Mouse (Mus musculus): Measurements from ENCODE around the gene Acer3.
A peak's percentile ranks its signal among the peaks of the same experiment; 100 is the strongest.

Acer3 gene

DNA sequence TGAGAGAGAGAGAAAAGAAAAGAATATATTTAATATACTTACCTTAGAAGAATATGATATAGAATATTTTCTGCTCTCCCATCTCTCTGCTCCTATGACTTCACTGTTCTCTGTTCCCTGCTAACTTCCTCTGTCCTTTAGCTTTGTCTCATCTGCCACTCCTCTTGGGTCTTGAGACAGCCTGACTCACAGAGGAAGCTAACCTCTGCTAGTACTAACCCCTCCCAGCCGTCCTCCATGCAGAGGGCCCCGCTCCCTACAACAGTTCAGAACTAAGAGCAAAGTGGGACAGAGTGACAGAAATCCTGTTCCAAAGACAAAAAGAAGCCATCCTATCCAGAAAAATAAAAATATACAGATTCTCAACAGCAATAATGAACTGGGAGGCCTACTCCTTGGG lies at the start of gene Acer3:
TSS of gene Acer3 (minus strand) at position 126 of the 400 bp plus-strand sequence.
- no peak for DNase-seq (ENCODE audit: low read depth)

DNA sequence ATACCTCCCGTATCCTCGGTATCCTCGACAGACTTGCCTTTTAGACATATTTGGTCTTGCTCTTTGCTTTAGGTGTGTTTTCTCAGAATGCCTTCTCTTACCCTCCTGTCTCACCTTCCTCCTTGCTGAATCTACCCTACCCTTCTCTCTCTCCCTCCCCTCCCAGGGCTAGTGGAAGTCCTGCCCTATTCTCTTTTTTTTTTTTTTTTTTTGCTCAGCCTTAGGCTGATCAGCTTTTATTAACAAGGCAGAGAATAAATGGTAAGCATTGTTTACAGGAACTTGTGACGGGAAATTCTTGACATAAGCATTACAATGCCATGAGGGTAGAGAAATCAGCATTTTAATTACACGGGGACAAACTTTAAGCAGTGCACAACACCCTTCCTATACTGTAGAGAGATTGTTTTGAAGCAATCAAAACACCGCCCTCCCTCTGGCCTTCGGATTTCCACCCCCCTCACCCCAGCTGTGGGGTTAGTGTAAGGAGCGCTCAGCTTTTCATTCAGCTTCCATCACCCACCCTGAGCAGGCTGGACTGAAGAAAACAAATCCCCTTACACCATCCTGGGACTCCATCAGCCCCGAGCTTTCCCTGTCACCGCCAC lies 48.9 kb upstream of the Acer3 start:
- DNase-seq (ENCODE audit: low read depth), result no peak

DNA sequence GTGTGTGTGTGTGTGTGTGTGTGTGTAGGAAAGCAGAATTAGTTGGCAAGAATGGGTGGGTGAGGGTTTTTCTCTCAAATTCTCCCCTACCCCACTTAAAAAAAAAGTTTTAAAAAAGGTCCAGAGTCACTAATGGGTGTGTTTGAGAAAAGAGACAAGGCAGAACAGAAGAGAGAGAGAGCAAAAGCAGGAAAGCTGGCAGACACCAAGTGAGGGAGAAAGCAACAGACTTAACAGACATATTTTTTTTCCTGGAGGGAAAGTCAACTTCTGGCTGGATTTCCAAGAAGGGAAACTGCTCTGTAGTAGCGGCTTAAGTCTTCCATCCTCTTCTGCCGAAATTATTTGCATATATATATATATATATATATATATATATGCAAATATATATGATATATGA lies 40.7 kb upstream of the Acer3 start:
- DNase-seq (ENCODE audit: low read depth), result no peak

DNA sequence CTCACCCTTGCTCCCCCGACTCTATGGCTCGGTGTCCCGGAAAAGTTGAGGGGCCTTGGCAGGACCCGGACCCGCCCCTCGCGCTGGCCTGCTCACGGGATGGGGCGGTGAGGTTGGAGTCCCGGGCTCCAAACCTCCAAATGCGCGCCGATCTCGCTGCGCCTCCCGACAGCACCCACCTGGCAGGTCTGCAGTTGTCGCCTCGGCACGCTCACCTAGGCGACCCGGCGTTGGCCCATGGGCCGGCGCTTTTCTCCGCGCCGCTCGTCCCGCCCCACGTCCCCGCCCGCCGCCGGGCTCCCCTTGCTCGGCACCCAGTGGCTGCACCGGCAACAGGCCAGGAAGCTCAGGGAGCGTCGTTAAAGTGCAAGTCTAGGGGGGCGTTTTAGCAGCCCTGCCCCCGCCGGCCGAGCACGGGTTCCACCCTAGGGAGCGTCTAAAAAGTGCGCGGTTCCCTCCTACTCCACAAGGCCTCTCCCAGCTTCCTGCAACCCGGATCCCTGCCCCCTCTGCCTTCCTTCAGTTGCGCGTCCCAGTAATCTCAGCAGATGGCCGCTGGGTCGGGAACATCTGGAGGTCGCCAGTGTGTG lies 40.1 kb upstream of the Acer3 start, which contains the start of gene Tsku:
TSS of gene Tsku (minus strand) at position 266 of the 590 bp plus-strand sequence.
- DNase-seq (ENCODE audit: low read depth), result no peak

DNA sequence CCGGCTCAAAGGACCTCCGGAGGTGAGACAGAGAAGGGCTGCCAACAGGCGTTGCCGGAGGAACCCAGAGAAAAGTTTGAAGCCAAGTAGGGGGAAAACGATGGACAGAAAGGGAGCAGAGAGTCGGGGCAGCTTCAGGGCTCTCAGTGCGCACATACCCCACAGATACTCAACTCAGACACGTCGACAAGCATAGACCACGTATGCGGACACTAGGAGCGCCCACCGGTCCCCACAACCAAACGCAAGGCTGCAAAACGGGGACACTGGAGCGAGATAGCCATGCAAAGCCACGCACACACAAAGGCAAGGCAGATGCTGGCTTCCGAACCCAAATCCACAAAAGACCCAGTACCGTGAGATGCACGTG lies 39.6 kb upstream of the Acer3 start:
- no peak for DNase-seq (ENCODE audit: low read depth)

GRCm38 (mm10) chr7:98359951-98360620 lies 39.1 kb upstream of the Acer3 start:
- DNase-seq (ENCODE audit: low read depth), result no peak

DNA sequence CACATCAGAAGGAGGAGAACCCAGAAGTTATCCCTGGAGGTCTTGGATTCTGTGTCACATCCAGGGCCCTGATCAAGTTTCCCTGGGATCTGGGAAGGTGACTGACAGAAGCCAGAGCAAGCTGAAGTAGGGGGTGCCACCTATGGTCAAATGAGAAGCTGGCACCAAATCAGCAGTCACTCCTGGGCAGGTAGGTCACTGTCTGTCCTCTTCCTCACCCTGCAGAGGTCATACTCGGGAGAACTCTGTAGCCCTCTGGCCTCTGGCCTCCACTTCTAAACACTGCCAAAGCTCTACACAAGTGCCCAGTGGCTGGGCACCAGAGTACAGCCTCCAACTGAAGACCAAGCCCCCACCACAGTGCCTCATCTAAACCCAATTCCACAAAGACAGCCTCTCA lies 37.0 kb upstream of the Acer3 start:
- no peak for DNase-seq (ENCODE audit: low read depth)

GRCm38 (mm10) chr7:98357324-98357723 lies 36.3 kb upstream of the Acer3 start:
- no peak for DNase-seq (ENCODE audit: low read depth)

GRCm38 (mm10) chr7:98354921-98355310 lies 33.9 kb upstream of the Acer3 start:
- no peak for DNase-seq (ENCODE audit: low read depth)

- no peak for DNase-seq (ENCODE audit: low read depth)
Observed at GRCm38 (mm10) chr7:98354160-98354920, 33.3 kb upstream of the Acer3 start.

- DNase-seq (ENCODE audit: low read depth), result no peak
Observed at GRCm38 (mm10) chr7:98353616-98354015, 32.6 kb upstream of the Acer3 start.

GRCm38 (mm10) chr7:98351523-98351922 lies 30.5 kb upstream of the Acer3 start:
- no peak for DNase-seq (ENCODE audit: low read depth)

DNA sequence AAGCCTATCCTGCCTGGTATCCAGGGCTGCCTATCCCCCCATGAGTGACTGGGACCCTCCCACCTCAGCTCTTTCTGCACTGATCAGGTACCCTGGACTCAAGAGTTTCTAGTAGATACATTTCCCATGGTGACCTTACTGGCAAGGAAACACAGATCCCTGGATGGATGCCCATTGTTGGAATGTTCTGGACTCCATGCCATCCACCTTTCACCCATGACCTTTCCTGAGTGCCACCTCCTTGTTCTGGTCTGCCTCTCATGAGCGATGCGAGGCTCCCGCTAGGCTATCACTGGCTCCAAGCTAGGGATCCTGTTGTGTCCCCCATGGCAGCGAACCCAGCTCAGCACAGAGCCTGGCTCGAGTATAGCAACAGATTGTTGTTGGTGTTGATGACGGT lies 28.8 kb upstream of the Acer3 start:
- no peak for DNase-seq (ENCODE audit: low read depth)

DNA sequence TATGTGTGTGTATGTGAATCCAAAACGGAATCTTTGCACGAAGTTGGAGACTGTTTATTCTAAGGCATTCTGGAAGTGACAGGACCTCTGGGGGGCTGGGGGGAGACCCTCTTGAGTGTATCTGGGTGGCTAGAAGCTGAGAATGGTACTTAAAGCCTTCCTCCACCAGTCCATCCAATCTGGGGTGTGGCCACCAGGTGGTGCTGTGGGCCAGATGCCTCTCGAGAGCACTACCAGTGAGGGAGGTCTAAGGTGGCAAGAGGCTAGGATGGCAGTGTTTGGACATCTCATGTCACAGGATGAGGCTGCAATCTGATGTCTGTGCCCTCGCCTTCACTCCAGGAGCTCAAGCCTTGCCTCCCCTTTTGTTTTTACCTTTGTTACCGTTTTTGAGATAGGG lies 28.1 kb upstream of the Acer3 start:
- peak; percentile 74 for DNase-seq (ENCODE audit: low read depth)

DNA sequence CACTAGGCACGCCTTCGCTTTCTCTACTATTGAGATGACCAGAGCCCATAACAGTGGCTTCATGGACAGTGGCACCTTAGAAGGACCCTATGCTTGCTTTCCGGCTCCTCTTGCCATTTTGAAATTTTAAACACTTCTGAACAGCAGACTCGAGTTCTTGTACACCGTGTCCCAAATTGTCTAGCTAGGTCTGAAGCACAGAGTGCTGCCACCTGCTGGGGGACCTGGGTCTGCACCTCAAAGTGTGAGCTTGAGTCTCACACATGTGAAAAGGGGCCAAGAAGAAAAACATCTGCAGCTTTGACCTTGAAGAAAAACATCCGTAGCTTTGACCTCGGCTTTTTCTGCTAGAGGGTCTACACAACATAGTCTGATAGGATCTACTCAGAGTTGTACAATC lies 27.0 kb upstream of the Acer3 start:
- DNase-seq (ENCODE audit: low read depth), result peak; percentile 64

DNA sequence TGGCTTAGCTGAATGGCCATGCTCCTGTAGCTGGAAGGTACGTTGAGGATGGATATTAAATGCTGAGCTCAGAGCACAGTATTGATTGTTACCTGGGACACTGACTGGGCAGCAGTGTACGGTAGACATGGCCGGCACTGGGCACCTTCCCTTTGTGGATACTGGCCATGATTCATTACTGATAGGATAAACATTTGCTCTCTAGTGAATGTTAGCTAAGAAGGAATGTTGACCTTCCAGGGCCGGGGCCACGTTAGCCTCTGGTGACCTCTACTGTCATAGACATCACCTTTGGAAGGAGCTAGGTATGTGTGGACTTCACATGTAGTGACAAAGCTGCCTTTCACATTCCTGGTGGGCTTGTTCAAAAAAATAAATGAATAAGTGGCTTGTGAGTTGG lies 26.5 kb upstream of the Acer3 start:
- DNase-seq (ENCODE audit: low read depth), result no peak

GRCm38 (mm10) chr7:98345036-98345435 lies 24.0 kb upstream of the Acer3 start:
- DNase-seq (ENCODE audit: low read depth), result no peak

GRCm38 (mm10) chr7:98344361-98344760 lies 23.4 kb upstream of the Acer3 start:
- DNase-seq (ENCODE audit: low read depth), result peak; percentile 49

GRCm38 (mm10) chr7:98342249-98342648 lies 21.2 kb upstream of the Acer3 start:
- DNase-seq (ENCODE audit: low read depth), result peak; percentile 70

- peak; percentile 89 for DNase-seq (ENCODE audit: low read depth)
Observed at GRCm38 (mm10) chr7:98341475-98341874, 20.5 kb upstream of the Acer3 start.

DNA sequence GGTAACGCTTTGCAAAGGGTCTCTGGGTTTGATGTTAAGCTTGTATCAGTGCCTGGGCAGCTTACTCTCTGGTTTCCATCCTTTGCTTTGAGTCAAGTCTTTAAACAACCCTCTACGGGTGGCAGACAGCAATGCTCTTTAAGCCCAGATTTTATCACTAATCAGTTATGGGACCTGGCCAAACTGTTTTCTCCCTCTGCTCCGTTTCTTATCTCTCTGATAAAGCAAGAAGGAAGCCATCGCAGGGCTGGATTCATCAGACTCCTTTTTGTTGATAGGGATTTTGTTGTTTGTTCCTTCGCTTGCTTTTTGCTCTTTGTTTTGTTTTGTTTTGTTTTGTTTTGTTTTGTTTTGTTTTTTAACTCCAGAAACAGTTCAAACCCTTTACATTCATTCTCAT lies 19.3 kb upstream of the Acer3 start:
- DNase-seq (ENCODE audit: low read depth), result no peak

DNA sequence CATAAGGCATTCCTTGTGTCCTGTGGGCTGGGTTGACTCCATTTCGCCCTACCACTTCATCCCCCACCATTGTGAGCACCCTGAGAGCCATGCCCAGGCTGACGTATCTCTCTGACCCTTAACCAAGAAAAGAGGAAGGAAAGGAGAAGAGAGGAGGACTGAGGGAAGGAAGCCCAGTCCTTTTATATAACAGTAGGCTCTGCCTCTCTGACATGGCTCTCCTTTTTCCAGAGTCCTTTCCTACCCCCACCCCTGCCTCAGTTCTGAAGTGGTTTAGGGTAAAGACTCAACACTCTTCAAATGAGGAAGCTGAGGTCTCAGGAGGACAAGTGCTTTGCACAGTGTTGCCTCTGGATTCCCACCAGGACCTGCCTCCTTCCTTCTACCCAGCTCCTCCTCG lies 13.0 kb upstream of the Acer3 start:
- DNase-seq (ENCODE audit: low read depth), result no peak

DNA sequence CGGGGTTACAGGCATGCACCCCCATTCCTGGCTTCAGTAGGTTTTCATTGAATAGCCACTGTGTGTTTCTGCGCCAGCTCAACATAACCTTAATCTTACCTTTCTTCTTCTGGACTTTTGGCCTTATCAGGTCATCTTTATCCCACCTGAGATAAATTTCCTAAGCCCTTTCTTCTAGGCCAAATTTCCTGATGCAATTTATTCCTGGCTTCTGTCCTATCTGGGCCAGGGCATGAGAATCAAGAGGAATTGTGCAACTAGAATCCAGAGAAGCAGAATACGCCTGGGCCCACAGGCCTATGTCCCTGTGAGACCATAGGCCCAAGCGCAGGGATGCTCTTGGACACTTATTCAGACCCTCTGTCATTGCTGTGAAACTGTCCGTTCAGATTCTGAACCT lies 12.5 kb upstream of the Acer3 start:
- DNase-seq (ENCODE audit: low read depth), result no peak

Data from c-Kit-positive CD71-positive TER-119-negative erythroid progenitor cells, embryonic 14.5 days (primary cell).